Mouse (Mus musculus) liver, embryonic 15.5 days (tissue): ENCODE results near the gene Tbc1d16. TPM values are rescaled to one million over a fixed set of nuclear protein-coding genes. Genes with fewer than 3 reads are reported as not detected.
"Not testable (repeated sequence)": the region's sequence is repeated elsewhere in the genome, so short reads cannot be mapped to it uniquely, and the experiment has no call there.

Experiments
- ATAC-seq: fragments of 200-750 bp; cut with Nextera tagmentation; 2 replicates; pipeline ENCODE4 v1.8.0; 2017; ENCODE audit warnings: moderate number of reproducible peaks, mild to moderate bottlenecking, moderate library complexity; ENCODE audit not compliant: insufficient read depth
- H3K27ac ChIP-seq: fragments of 300-500 bp; sonication (generic); replicated peaks from 2 replicates; pipeline ENCODE4 v1.5.1; 2015; ENCODE audit warnings: mild to moderate bottlenecking, inconsistent platforms
- H3K27me3 ChIP-seq: fragments of 300-500 bp; sonication (generic); 2 replicates; pipeline ENCODE4 v1.6.1; 2015; ENCODE audit warnings: mild to moderate bottlenecking, inconsistent platforms
- H3K36me3 ChIP-seq: fragments of 300-500 bp; sonication (generic); replicated peaks from 2 replicates; pipeline ENCODE4 v1.6.1; 2015; ENCODE audit warnings: moderate library complexity, mild to moderate bottlenecking, inconsistent platforms
- H3K4me1 ChIP-seq: fragments of 300-500 bp; sonication (generic); replicated peaks from 2 replicates; pipeline ENCODE4 v1.6.1; 2015; ENCODE audit warnings: inconsistent platforms
- H3K4me2 ChIP-seq: fragments of 300-500 bp; sonication (generic); 2 replicates; pipeline ENCODE4 v1.6.1; 2015; ENCODE audit warnings: moderate library complexity, mild to moderate bottlenecking, inconsistent platforms
- H3K4me3 ChIP-seq: fragments of 300-500 bp; sonication (generic); replicated peaks from 2 replicates; pipeline ENCODE4 v1.5.1; 2015; ENCODE audit warnings: mild to moderate bottlenecking, inconsistent platforms
- H3K9ac ChIP-seq: fragments of 300-500 bp; sonication (generic); 2 replicates; pipeline ENCODE4 v1.6.1; 2015; ENCODE audit warnings: moderate library complexity, mild to moderate bottlenecking, inconsistent platforms
- H3K9me3 ChIP-seq: fragments of 300-500 bp; sonication (generic); replicated peaks from 2 replicates; pipeline ENCODE4 v1.6.1; 2016; ENCODE audit warnings: inconsistent platforms
- WGBS: fragments of 180-500 bp; shearing (Covaris S2); methylation state at CpG from one replicate; pipeline ENCODE4 v1.1.7; 2015; ENCODE audit warnings: mixed read lengths; ENCODE audit not compliant: insufficient replicate concordance; 5-methylcytosine and 5-hydroxymethylcytosine counted together
- microRNA-seq: library from miRNA; unstranded; fragments of <30 nt; microRNA quantifications from one replicate; pipeline ENCODE4, GENCODE M21; 2016
- polyA plus RNA-seq: library from polyadenylated mRNA; unstranded; fragments of >200 nt; fragmentation: Nextera tagmentation; extraction: Ambion mirVana; gene quantifications from 2 replicates; pipeline ENCODE4 v1.2.1, GENCODE M21; 2015

Gene Tbc1d16
- polyA plus RNA-seq, 1 experiment from 2014 or later = 1.6 TPM

DNA sequence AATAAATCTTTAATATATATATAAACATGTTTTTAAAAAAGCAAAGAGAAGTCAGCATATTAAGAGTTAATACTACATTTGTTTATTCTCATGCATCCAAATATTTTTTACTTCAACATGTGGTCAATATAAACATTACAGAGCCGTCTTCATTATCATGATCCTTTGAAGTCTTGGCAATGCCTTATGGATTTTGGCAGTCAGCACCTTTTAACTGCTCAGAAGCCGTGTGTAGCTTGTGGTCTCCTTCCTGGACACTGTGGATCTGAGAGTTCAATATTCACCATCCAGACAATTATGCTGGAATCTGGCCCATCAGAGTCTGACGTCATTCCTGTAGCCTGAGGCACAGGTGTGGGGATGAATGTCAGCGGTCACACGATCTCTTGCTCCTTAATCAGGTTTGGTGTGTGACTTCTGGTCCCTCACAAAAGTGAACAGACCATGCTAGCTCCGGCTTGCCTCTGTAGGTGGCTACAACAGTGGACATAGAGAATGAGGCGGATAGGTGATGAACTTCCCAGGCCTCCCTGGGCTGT lies 123.2 kb downstream of the Tbc1d16 start:
- Histone ChIP-seq H3K27me3 (peaks cover 14% of the 10 kb centered on the region; the same call in 1 of the 2 replicates), H3K4me3 (no peak overlapping the region), H3K36me3 (no peaks in the 10 kb centered on the region), H3K4me1 (peaks cover 4% of the 10 kb centered on the region), H3K27ac (no peak overlapping the region), H3K9me3 (no peaks in the 10 kb centered on the region), H3K4me2 (no peak overlapping the region), H3K9ac (no peak overlapping the region)
- no peak for ATAC-seq
- WGBS = 61% methylated on average over 7 of the region's 7 CpGs

DNA sequence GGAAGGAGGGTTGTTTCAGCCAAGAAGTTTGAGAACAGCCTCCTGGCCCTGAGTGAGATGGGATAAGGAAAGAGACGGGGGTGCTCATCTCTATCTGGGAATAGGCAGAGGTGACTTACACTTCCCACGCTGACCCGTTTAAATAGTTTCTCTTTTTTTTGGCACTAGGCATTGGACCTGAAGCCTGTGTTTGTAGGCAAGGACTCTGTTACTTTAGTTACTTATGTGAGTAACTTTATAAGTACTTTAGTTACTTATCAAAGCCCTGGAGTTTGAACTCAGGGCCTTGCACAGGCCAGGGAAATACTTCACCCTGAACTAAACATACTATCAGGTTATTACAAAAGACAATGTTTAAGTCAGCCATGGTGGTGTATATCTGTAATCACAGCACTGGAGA lies 124.3 kb downstream of the Tbc1d16 start:
- no peak for ATAC-seq
- Histone ChIP-seq H3K27ac (no peak overlapping the region), H3K9ac (no peak overlapping the region), H3K36me3 (no peaks in the 10 kb centered on the region), H3K4me1 (peaks cover 4% of the 10 kb centered on the region), H3K4me3 (no peak overlapping the region), H3K4me2 (no peak overlapping the region), H3K9me3 (no peaks in the 10 kb centered on the region), H3K27me3 (peaks cover 17% of the 10 kb centered on the region)
- WGBS = 64% methylated on average over 3 of the region's 3 CpGs

DNA sequence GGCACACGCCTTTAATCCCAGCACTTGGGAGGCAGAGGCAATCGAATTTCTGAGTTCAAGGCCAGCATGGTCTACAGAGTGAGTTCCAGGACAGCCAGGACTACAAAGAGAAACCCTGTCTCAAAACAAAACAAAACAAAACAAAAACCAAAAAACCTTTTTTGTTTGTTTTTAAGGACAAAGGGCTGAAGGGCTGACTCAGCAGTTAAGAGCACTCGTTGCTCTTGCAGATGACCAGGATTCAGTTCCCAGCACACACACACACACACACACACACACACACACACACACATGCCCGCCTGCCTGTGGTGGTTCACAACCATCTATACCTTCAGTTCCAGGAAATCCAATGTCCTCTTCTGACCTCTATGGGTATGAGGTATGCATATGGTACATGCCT lies 127.9 kb downstream of the Tbc1d16 start:
- not testable (repeated sequence) for H3K36me3 ChIP-seq, H3K27ac ChIP-seq, H3K4me1 ChIP-seq, H3K9ac ChIP-seq, ATAC-seq, H3K4me3 ChIP-seq, H3K4me2 ChIP-seq, H3K9me3 ChIP-seq
- peaks cover 16% of the 10 kb centered on the region; the same call in 1 of the 2 replicates for H3K27me3 ChIP-seq
- 39% methylated on average over 4 of the region's 4 CpGs for WGBS

DNA sequence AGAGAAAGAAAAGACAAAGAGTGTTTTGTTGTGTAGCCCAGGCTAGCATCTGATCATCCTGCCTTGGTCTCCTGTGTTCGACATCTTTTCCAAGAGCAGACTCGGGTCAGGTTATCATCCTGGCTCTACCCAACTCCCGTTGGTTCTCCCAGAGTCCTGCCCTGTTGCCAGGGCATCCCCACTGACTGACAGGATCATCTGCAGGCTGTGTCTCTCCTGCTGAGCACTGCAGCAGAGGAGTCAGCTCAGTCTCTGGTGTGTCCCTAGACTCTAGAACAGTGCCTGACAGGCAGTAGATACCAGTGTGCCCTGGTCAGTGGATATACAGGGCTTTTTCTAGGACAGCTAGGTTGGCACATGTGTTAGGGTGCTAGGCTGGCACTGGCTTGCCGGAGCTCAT lies 130.1 kb downstream of the Tbc1d16 start:
- H3K27ac ChIP-seq = no peak overlapping the region
- no peak overlapping the region for H3K9ac ChIP-seq
- H3K36me3 ChIP-seq = no peaks in the 10 kb centered on the region
- no peaks in the 10 kb centered on the region for H3K9me3 ChIP-seq
- no peak overlapping the region for H3K4me3 ChIP-seq
- no peaks in the 10 kb centered on the region for H3K4me1 ChIP-seq
- no peak overlapping the region for H3K4me2 ChIP-seq
- H3K27me3 ChIP-seq = peaks cover 29% of the 10 kb centered on the region
- ATAC-seq = no peak
- WGBS = 55% methylated on average over 4 of the region's 4 CpGs

DNA sequence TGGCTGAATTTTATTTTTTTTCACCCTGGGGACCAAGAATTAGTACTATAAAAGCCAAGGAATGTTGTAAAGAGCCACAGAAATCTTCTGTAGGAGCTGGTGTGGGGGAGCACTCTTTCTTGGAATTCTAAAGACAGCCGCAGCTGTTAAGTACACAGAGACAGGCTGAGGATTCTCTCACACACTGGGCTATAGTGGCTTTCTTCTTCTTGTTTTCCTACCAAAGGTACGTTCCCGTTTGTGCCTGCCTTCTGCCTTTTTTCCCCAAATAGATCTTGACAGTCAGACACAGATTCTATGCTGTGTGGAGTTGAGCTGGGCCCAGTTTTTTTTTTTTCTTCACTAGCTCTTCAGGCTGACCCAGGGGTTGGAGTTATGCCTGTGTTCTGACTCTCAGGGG lies 132.9 kb downstream of the Tbc1d16 start:
- Histone ChIP-seq H3K4me1 (0 out of 2 replicates have a peak, but pooled peaks cover 4% of the 10 kb centered on the region), H3K27me3 (peaks cover 55% of the 10 kb centered on the region), H3K4me3 (no peak overlapping the region), H3K9me3 (no peaks in the 10 kb centered on the region), H3K4me2 (no peak overlapping the region), H3K9ac (no peak overlapping the region), H3K36me3 (no peaks in the 10 kb centered on the region), H3K27ac (no peak overlapping the region)
- 43% methylated on average over 3 of the region's 3 CpGs for WGBS
- no peak for ATAC-seq

DNA sequence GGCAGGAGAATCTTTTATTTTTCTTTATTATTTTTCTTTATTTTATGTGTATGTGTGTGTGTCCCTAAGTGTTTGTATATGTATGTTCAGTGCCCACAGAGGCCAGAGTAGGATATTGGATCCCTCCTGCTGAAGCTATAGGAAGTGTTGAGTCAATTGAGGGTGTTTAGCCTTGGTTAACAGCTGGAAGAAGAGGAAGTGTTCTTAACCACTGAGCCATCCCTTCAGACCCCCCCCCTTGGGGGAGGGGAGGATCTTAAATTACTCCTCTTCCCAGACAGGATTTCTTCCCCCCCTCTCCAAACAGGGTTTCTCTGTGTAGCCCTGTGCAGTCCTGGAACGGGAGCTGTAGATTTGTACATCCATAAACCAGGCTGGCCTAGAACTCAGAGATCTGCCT lies 135.0 kb downstream of the Tbc1d16 start:
- Histone ChIP-seq H3K36me3 (no peaks in the 10 kb centered on the region), H3K27me3 (peaks cover 73% of the 10 kb centered on the region), H3K4me1 (peaks cover 23% of the 10 kb centered on the region), H3K4me3 (no peak overlapping the region), H3K27ac (no peak overlapping the region), H3K4me2 (no peak overlapping the region), H3K9me3 (no peaks in the 10 kb centered on the region), H3K9ac (no peak overlapping the region)
- 62% methylated on average over 1 of the region's 1 CpGs for WGBS
- no peak for ATAC-seq

Small RNA genes within 50 kb of the gene (microRNA-seq; reads per million reads assigned to microRNA genes)
- gene Mir6934 = 1.0 reads per million

Other genes with a start within 250 kb of the Tbc1d16 start
- not detected in 2 replicates for gene Enpp7, start 240.3 kb downstream of the Tbc1d16 start, polyA plus RNA-seq
- gene Cbx2, start 205.5 kb downstream of the Tbc1d16 start, polyA plus RNA-seq = 3.0 and 3.2 TPM in 2 replicates
- 3.3 and 3.5 TPM in 2 replicates for gene Cbx8, start 187.5 kb downstream of the Tbc1d16 start, polyA plus RNA-seq
- 2.8 and 2.9 TPM in 2 replicates for gene Cbx4, start 142.3 kb downstream of the Tbc1d16 start, polyA plus RNA-seq
- gene Ccdc40, start 73 bp upstream of the Tbc1d16 start, polyA plus RNA-seq = 0.55 and 0.70 TPM in 2 replicates
- gene Gaa, start 39.4 kb upstream of the Tbc1d16 start, polyA plus RNA-seq = 21.4 and 26.4 TPM in 2 replicates
- gene Eif4a3, start 71.6 kb upstream of the Tbc1d16 start, polyA plus RNA-seq = 165 and 170 TPM in 2 replicates
- 0.21 and 0.35 TPM in 2 replicates for gene Card14, start 79.3 kb upstream of the Tbc1d16 start, polyA plus RNA-seq
- gene Sgsh, start 127.0 kb upstream of the Tbc1d16 start, polyA plus RNA-seq = 1.9 and 2.3 TPM in 2 replicates
- gene Slc26a11, start 127.1 kb upstream of the Tbc1d16 start, polyA plus RNA-seq = 1.6 and 2.6 TPM in 2 replicates
- gene Rnf213, start 164.6 kb upstream of the Tbc1d16 start, polyA plus RNA-seq = 4.2 TPM in 2 replicates